Mouse (Mus musculus) testis, adult 2 months (tissue): ENCODE results near the gene Chfr. TPM values are rescaled to one million over a fixed set of nuclear protein-coding genes. Genes with fewer than 3 reads are reported as not detected.
A peak's percentile ranks its signal among the peaks of the same experiment; 100 is the strongest.
"Not testable (repeated sequence)": the region's sequence is repeated elsewhere in the genome, so short reads cannot be mapped to it uniquely, and the experiment has no call there.

Source experiments
- H3K27ac ChIP-seq: fragments of 200-500 bp; 2 replicates; pipeline ENCODE4 v1.5.1; 2012; ENCODE audit warnings: low read depth, low read length; ENCODE audit not compliant: control insufficient read depth, insufficient read depth
- H3K27me3 ChIP-seq: fragments of 200-500 bp; 2 replicates; pipeline ENCODE4 v1.6.1; 2012; ENCODE audit warnings: mild to moderate bottlenecking, low read length, moderate library complexity; ENCODE audit not compliant: control insufficient read depth, insufficient read depth
- H3K36me3 ChIP-seq: fragments of 200-500 bp; 2 replicates; pipeline ENCODE4 v1.6.1; 2012; ENCODE audit warnings: mild to moderate bottlenecking, low read length; ENCODE audit not compliant: control insufficient read depth, insufficient read depth
- H3K4me1 ChIP-seq: fragments of 200-500 bp; 2 replicates; pipeline ENCODE4 v1.6.1; 2012; ENCODE audit warnings: low read length; ENCODE audit not compliant: control insufficient read depth, insufficient read depth
- H3K4me3 ChIP-seq: fragments of 200-500 bp; 2 replicates; pipeline ENCODE4 v1.5.1; 2012; ENCODE audit warnings: low read depth, mild to moderate bottlenecking, low read length, moderate library complexity, mixed read lengths; ENCODE audit not compliant: control insufficient read depth
- CTCF ChIP-seq: fragments of 200-500 bp; IDR thresholded peaks from 2 replicates; pipeline ENCODE4 v1.5.1; 2012; ENCODE audit warnings: low read depth, mild to moderate bottlenecking, inconsistent platforms, low read length, moderate library complexity; ENCODE audit not compliant: control insufficient read depth, insufficient read depth, insufficient replicate concordance
- POLR2A ChIP-seq: fragments of 200-500 bp; IDR thresholded peaks from 2 replicates; pipeline ENCODE4 v1.6.1; 2012; ENCODE audit warnings: low read depth, mild to moderate bottlenecking, inconsistent platforms, low read length, moderate library complexity; ENCODE audit not compliant: control insufficient read depth
- polyA plus RNA-seq: library from polyadenylated mRNA; depleted of rRNA; stranded (reverse); fragments of >200 nt; gene quantifications from 2 replicates; pipeline ENCODE4 v1.2.3, GENCODE M21; 2012

Gene Chfr
- polyA plus RNA-seq, 1 experiment = 79.3 TPM

DNA sequence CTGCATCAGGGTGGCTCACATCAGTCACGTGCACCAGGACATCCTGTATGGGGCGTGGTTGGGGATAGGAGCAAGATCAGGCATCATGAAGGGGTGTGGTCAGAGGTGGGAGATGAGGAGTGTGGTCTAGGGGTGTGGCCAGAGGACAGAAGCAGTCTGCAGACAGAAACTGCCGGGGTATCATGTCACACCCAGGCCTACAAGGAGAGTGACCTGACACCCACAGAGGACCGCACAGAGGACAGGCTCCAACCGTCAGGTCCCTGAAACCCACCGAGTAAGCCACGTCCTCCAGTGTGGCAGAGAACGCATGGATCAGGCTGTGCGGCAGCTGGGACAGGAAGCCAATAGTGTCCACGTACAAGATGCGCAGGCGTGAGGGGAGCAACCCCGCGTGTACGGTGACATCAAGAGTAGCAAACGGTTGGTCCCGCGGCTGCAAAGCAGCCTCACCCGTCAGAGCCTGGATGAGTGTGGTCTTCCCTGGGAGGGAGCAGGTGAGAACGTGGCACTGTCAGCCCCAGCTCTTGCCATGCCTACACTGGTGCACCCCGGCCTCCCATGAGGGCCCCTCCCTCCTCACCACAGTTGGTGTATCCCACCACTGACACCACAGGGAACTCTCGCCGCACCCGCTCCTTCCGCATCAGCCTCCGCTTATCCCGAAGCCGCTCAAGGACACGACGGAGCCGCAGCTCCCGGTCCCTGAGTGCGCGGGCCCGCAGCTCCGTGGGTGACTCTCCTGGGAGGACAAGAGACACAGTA lies 30.8 kb upstream of the Chfr start:
- no peak overlapping the region for H3K27ac ChIP-seq
- no peak overlapping the region for H3K4me3 ChIP-seq
- TF ChIP-seq CTCF = no peak
- no peak for TF ChIP-seq POLR2A
- H3K36me3 ChIP-seq = no peaks in the 10 kb centered on the region
- H3K27me3 ChIP-seq = no peaks in the 10 kb centered on the region
- peaks cover 25% of the 10 kb centered on the region for H3K4me1 ChIP-seq

GRCm38 (mm10) chr5:110106140-110106871 lies 29.3 kb upstream of the Chfr start:
- Histone ChIP-seq H3K4me3 (no peak overlapping the region), H3K4me1 (peaks cover 18% of the 10 kb centered on the region), H3K36me3 (no peaks in the 10 kb centered on the region), H3K27ac (no peak overlapping the region), H3K27me3 (no peaks in the 10 kb centered on the region)
- TF ChIP-seq CTCF (no peak), POLR2A (0 out of 2 replicates have a peak, but pooled peaks have one; percentile 3)

- no peak for TF ChIP-seq POLR2A
- TF ChIP-seq CTCF = no peak
- H3K4me3 ChIP-seq = peak overlapping the region; percentile 94
- H3K27ac ChIP-seq = peak overlapping the region; percentile 86
- H3K27me3 ChIP-seq = no peaks in the 10 kb centered on the region
- no peaks in the 10 kb centered on the region for H3K36me3 ChIP-seq
- peaks cover 16% of the 10 kb centered on the region for H3K4me1 ChIP-seq
Measured at GRCm38 (mm10) chr5:110106901-110107564, 28.6 kb upstream of the Chfr start.

- H3K4me3 ChIP-seq = peak within 1 kb of the TSS; percentile 94
- peaks cover 11% of the 10 kb centered on the region for H3K4me1 ChIP-seq
- no peaks in the 10 kb centered on the region for H3K36me3 ChIP-seq
- no peaks in the 10 kb centered on the region for H3K27me3 ChIP-seq
- H3K27ac ChIP-seq = peak within 1 kb of the TSS; percentile 86
- TF ChIP-seq CTCF (no peak), POLR2A (peak; percentile 52)
Measured at GRCm38 (mm10) chr5:110107581-110108304, 27.9 kb upstream of the Chfr start, which contains the start of gene Gtpbp6. Gtpbp6 (minus strand) TSS chr5:110108197.

GRCm38 (mm10) chr5:110108305-110108628 lies 27.4 kb upstream of the Chfr start:
- no peak for TF ChIP-seq POLR2A
- TF ChIP-seq CTCF = no peak
- Histone ChIP-seq H3K27me3 (no peaks in the 10 kb centered on the region), H3K4me1 (peaks cover 9% of the 10 kb centered on the region), H3K36me3 (no peaks in the 10 kb centered on the region), H3K27ac (no peak overlapping the region), H3K4me3 (peak overlapping the region; percentile 94)

DNA sequence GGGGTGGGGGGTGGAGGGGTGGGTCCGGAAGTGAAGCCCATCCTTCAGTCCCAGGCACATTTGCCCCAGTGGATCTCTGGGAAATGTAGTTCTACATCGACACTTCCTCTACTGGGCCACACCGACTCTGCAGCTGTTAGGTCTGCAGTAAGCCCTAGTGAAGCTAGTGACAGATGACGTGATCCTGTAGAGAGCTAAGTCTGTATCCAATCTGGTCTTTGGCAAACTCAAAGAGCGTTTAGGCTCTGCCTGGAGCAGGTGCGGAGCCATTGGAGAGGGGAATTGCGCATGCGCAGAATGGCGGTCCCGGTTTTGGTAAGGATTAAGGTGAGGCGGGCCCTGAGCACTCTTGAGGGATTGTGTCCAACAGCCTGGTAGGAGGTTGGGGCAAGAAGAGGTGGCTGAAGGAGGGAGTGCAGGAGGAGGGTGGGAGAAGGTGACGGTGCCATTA lies 25.6 kb upstream of the Chfr start, which contains the start of gene Zfp605:
Gene Zfp605, plus strand, starts transcription at position 102 of the 451 bp plus-strand sequence.
- peak within 1 kb of the TSS; percentile 69 for H3K27ac ChIP-seq
- H3K4me1 ChIP-seq = peaks cover 9% of the 10 kb centered on the region
- H3K36me3 ChIP-seq = no peaks in the 10 kb centered on the region
- TF ChIP-seq CTCF (no peak), POLR2A (no peak)
- no peaks in the 10 kb centered on the region for H3K27me3 ChIP-seq
- H3K4me3 ChIP-seq = peak within 1 kb of the TSS; percentile 85

GRCm38 (mm10) chr5:110122380-110122779 lies 13.3 kb upstream of the Chfr start:
- not testable (repeated sequence) for H3K27me3 ChIP-seq, H3K27ac ChIP-seq, H3K36me3 ChIP-seq, H3K4me1 ChIP-seq, H3K4me3 ChIP-seq
